Mouse (Mus musculus) ES-E14 (cell line): ENCODE data around the gene Plxna1.

Source experiments
- CHD2 ChIP-seq: IDR thresholded peaks from 2 replicates; pipeline ENCODE4 v1.6.1; 2014; ENCODE audit warnings: mild to moderate bottlenecking, low read depth, low read length, inconsistent platforms
- HCFC1 ChIP-seq: IDR thresholded peaks from 2 replicates; pipeline ENCODE4 v1.6.1; 2012; ENCODE audit warnings: low read length, inconsistent platforms, borderline replicate concordance; ENCODE audit not compliant: insufficient read depth
- MAFK ChIP-seq: IDR thresholded peaks from 2 replicates; pipeline ENCODE4 v1.6.1; 2014; ENCODE audit warnings: mild to moderate bottlenecking, low read depth, low read length, inconsistent platforms; ENCODE audit not compliant: insufficient read depth
- ZC3H11A ChIP-seq: IDR thresholded peaks from 2 replicates; pipeline ENCODE4 v1.6.1; 2012; ENCODE audit warnings: low read depth, mild to moderate bottlenecking, inconsistent platforms, low read length, borderline replicate concordance
- ZNF384 ChIP-seq: IDR thresholded peaks from 2 replicates; pipeline ENCODE4 v1.6.1; 2012; ENCODE audit warnings: low read depth, low read length, inconsistent platforms

DNA sequence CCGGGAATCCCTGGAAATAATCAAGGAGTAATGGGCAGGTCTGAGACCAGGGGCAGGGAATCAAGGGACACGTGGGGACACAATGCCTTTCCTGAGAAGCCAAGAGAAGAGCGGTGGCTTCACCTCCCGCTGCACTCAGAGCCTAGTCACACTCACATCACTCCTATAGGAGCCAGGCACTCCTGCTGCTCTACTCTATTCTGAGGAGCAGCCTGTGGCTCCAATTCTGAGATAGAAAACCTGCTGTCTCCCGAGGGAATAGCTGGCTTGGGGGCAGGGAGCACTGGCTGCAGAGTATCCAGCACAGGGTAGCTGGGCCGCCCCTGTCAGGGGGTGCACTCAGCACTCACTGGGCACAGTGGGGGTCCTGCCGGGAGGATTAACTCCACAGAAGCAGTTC, 6.8 kb downstream of the Plxna1 start:
- TF ChIP-seq MAFK (no peak), CHD2 (no peak), ZNF384 (no peak), HCFC1 (no peak), ZC3H11A (no peak)
